Mouse (Mus musculus) lung, postnatal 0 days (tissue): Measurements from ENCODE around the gene Dynlt1f. TPM values are rescaled to one million over a fixed set of nuclear protein-coding genes. Genes with fewer than 3 reads are reported as not detected.
"Not testable (repeated sequence)": the region's sequence is repeated elsewhere in the genome, so short reads cannot be mapped to it uniquely, and the experiment has no call there.

Experiments
- ATAC-seq: fragments of 200-750 bp; cut with Nextera tagmentation; 2 replicates; pipeline ENCODE4 v1.8.0; 2017; ENCODE audit warnings: moderate library complexity
- DNase-seq: peaks from one replicate; pipeline ENCODE4 v3.0.0-alpha.2; 2016; ENCODE audit warnings: low spot score
- H3K27ac ChIP-seq: fragments of 300-500 bp; sonication (generic); 2 replicates; pipeline ENCODE4 v1.5.1; 2014; ENCODE audit warnings: antibody characterized with exemption, mild to moderate bottlenecking, low read length, mixed read lengths
- H3K27me3 ChIP-seq: fragments of 300-500 bp; sonication (generic); replicated peaks from 2 replicates; pipeline ENCODE4 v1.6.1; 2014; ENCODE audit warnings: low read length, mixed read lengths; ENCODE audit not compliant: insufficient read depth
- H3K36me3 ChIP-seq: fragments of 300-500 bp; sonication (generic); 2 replicates; pipeline ENCODE4 v1.6.1; 2014; ENCODE audit warnings: low read length, mixed read lengths; ENCODE audit not compliant: insufficient read depth
- H3K4me1 ChIP-seq: fragments of 300-500 bp; sonication (generic); 2 replicates; pipeline ENCODE4 v1.6.1; 2014; ENCODE audit warnings: antibody characterized with exemption, low read depth, low read length, mixed read lengths; ENCODE audit not compliant: insufficient read depth
- H3K4me2 ChIP-seq: fragments of 300-500 bp; sonication (generic); replicated peaks from 2 replicates; pipeline ENCODE4 v1.6.1; 2014; ENCODE audit warnings: low read depth, mild to moderate bottlenecking, low read length, moderate library complexity, mixed read lengths
- H3K4me3 ChIP-seq: fragments of 300-500 bp; sonication (generic); 2 replicates; pipeline ENCODE4 v1.5.1; 2014; ENCODE audit warnings: low read depth, low read length
- H3K9ac ChIP-seq: fragments of 300-500 bp; sonication (generic); replicated peaks from 2 replicates; pipeline ENCODE4 v1.6.1; 2014; ENCODE audit warnings: low read depth, mild to moderate bottlenecking
- H3K9me3 ChIP-seq: fragments of 300-500 bp; sonication (generic); 2 replicates; pipeline ENCODE4 v1.6.1; 2016; ENCODE audit warnings: low read length, mixed read lengths
- WGBS: fragments of 180-500 bp; shearing (Covaris S2); extraction: QIAGEN DNeasy Blood & Tissue Kit; methylation state at CpG from one replicate; pipeline ENCODE4 v1.1.7; 2014; 5-methylcytosine and 5-hydroxymethylcytosine counted together
- polyA plus RNA-seq: library from polyadenylated mRNA; unstranded; fragments of >200 nt; fragmentation: Nextera tagmentation; extraction: Ambion mirVana; gene quantifications from 2 replicates; pipeline ENCODE4 v1.2.1, GENCODE M21; 2015

The Dynlt1f gene
- polyA plus RNA-seq, 1 experiment from 2014 or later: 185 TPM

- not testable (repeated sequence) for DNase-seq, H3K4me1 ChIP-seq, H3K27ac ChIP-seq, H3K4me3 ChIP-seq, ATAC-seq, H3K9me3 ChIP-seq, H3K9ac ChIP-seq, H3K36me3 ChIP-seq, H3K4me2 ChIP-seq, H3K27me3 ChIP-seq
- 49% methylated on average over 5 of the region's 6 CpGs for WGBS
Measured at GRCm38 (mm10) chr17:6620035-6620434, 35.7 kb downstream of the Dynlt1f start.

DNA sequence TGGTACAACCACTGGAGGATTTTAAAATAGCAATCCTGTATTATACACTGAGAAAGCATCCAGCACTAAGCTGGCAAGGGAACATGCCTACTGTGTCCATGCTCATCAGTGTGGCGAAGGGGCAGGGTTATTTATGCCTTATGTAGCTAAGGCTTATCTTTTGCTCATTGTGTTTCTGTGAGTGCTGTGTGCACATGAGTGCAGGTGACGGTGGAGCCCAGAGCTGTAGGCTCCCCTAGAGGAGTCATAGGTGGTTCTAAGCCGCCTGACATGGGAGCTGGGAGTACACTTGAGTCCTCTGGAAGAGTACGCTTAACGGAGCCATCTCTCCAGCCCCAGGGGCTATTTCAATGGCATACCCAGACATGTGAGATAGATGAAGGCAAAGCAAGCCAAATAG lies 36.4 kb downstream of the Dynlt1f start:
- 83% methylated on average over 5 of the region's 5 CpGs for WGBS
- not testable (repeated sequence) for H3K4me3 ChIP-seq, H3K4me2 ChIP-seq, H3K27me3 ChIP-seq, H3K9ac ChIP-seq, H3K9me3 ChIP-seq, H3K4me1 ChIP-seq, ATAC-seq, H3K36me3 ChIP-seq, H3K27ac ChIP-seq
- peak; percentile 1 for DNase-seq

DNA sequence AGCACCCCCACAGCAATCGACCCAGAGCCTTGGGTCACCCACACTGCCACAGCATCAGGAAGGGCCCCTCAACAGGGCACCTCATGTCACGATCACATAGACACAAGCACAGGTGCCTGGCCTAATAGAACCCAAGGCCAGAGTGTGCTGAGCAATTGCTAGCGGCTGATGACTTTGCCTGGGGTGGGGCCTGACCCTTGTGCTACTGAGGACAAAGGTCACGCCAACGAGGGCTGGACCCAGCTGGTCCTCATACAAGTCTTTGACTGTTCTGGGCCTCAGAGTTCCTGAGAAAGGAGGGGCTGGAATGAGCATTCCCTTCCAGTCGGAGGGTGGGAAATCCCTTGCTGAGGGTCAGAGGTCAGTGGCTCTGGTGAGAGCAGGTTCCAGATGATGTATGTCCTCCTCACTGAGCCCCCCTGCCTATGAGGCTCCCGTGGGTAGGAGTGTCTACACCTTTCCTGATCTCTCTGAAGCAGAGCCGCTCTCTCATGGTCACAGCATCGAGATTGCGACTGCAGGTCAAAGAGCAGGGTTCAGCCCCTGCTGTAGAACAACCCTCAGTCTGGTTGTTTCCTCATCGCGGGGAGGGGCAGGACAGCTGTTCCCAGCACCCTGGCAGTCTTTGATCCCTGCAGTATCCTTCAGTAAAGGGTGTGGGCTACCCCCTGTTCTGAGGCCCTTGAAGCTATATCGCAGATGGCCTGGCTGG lies 37.9 kb downstream of the Dynlt1f start:
- not testable (repeated sequence) for H3K4me3 ChIP-seq, H3K9me3 ChIP-seq, H3K27ac ChIP-seq, H3K9ac ChIP-seq, H3K36me3 ChIP-seq, H3K4me2 ChIP-seq, H3K27me3 ChIP-seq, DNase-seq, H3K4me1 ChIP-seq
- 53% methylated on average over 6 of the region's 13 CpGs for WGBS
- peak; percentile 47 for ATAC-seq

DNA sequence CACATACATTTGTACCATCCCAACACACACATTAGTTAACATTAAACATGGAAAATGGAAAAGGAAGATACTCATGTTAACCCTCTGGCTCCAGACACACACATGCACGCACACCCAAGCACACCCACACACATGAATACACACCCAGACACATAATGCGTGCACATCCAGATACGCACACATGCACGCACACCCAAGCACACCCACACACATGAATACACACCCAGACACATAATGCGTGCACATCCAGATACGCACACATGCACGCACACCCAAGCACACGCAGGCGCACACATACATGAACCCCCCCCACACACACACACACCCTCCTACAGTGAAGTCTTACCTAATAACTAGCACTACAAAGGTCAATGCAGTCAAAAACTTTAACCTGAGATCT lies 39.0 kb downstream of the Dynlt1f start:
- WGBS: 98% methylated on average over 9 of the region's 9 CpGs
- not testable (repeated sequence) for H3K9me3 ChIP-seq, H3K36me3 ChIP-seq, H3K27ac ChIP-seq, ATAC-seq, H3K4me1 ChIP-seq, H3K27me3 ChIP-seq, DNase-seq, H3K9ac ChIP-seq, H3K4me2 ChIP-seq, H3K4me3 ChIP-seq

- H3K4me2 ChIP-seq, H3K27me3 ChIP-seq, H3K4me3 ChIP-seq, H3K4me1 ChIP-seq, H3K9ac ChIP-seq, H3K36me3 ChIP-seq, H3K27ac ChIP-seq, ATAC-seq, H3K9me3 ChIP-seq: not testable (repeated sequence)
- DNase-seq: peak; percentile 1
- WGBS: 79% methylated on average over 4 of the region's 9 CpGs
Measured at GRCm38 (mm10) chr17:6614316-6614715, 41.4 kb downstream of the Dynlt1f start.

DNA sequence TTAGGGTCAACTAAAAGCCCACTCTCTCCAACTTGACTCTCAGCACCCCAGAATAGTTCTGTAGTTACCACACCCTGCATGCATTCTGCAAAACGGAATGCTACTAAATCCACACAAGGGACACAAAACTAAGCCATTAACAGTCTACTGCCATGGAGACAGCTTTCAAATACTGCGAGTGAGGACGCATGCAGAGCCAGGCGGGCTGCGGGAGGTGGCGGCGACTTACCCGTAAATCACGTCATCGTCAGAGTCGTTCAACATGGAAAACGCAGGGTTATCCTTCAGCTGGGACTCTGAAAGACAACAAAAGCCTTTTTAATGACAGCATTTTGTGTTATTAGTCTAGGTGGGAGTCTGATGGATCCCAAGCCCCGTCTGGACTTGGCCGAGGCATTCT lies 42.2 kb downstream of the Dynlt1f start:
- H3K4me2 ChIP-seq, H3K4me1 ChIP-seq, H3K9ac ChIP-seq, H3K9me3 ChIP-seq, H3K4me3 ChIP-seq, DNase-seq, H3K36me3 ChIP-seq, H3K27me3 ChIP-seq, ATAC-seq, H3K27ac ChIP-seq: not testable (repeated sequence)
- WGBS: 87% methylated on average over 11 of the region's 14 CpGs

- not testable (repeated sequence) for H3K9ac ChIP-seq, H3K4me2 ChIP-seq, H3K4me3 ChIP-seq, H3K27me3 ChIP-seq, H3K36me3 ChIP-seq, DNase-seq, ATAC-seq, H3K27ac ChIP-seq, H3K4me1 ChIP-seq, H3K9me3 ChIP-seq
- WGBS: 38% methylated on average over 1 of the region's 1 CpGs
Measured at GRCm38 (mm10) chr17:6605347-6605746, 50.4 kb downstream of the Dynlt1f start.

GRCm38 (mm10) chr17:6602205-6602604 lies 53.5 kb downstream of the Dynlt1f start:
- H3K27me3 ChIP-seq, H3K27ac ChIP-seq, DNase-seq, H3K4me1 ChIP-seq, H3K36me3 ChIP-seq, H3K9ac ChIP-seq, H3K4me3 ChIP-seq, H3K4me2 ChIP-seq, H3K9me3 ChIP-seq: not testable (repeated sequence)
- peak; percentile 9; the same call in 1 of the 2 replicates for ATAC-seq
- WGBS: 0% methylated on average over 3 of the region's 4 CpGs

DNA sequence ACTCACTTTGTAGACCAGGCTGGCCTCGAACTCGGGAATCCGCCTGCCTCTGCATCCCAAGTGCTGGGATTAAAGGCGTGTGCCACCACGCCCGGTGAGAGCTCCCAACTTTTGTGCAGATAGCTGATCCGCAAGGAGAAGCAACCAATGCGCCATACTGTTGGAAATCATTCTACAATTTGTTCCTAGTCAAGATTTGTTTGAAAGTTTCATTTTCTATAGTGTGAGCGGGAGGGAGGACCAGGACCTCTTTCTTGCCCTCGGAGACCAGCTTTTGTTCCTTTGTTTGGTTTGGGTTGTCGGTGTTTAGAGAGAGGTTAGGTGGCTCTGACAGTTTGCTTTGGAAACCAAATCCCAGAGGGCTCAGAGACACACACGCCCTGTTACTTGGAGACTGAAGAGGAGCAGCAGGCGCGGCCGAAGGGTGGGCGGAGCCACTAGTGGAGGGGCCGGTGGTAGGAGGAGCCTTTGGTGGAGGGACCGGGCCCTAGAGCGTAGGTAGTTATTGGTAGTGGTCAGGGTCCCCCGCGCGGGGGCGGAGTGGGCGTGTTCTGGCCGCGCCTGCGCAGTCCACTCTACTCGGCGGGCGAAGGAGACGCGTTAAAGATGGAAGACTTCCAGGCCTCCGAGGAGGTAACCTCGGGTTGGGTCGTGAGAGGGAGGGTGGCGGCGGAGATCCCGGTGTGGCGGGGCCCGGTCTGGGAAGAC lies 54.3 kb downstream of the Dynlt1f start, which contains the start of gene Dynlt1c:
Gene Dynlt1c, plus strand, starts transcription at position 468 of the 708 bp plus-strand sequence.
- Histone ChIP-seq H3K4me2 (peak within 1 kb of the TSS; percentile 36; the same call in 1 of the 2 replicates), H3K27ac (0 out of 2 replicates have a peak within 1 kb of the TSS, but pooled peaks have one; percentile 47)
- H3K9ac ChIP-seq, H3K4me1 ChIP-seq, H3K36me3 ChIP-seq, H3K9me3 ChIP-seq, H3K27me3 ChIP-seq, H3K4me3 ChIP-seq: not testable (repeated sequence)
- DNase-seq: peak; percentile 89
- 4% methylated on average over 22 of the region's 40 CpGs for WGBS
- peak; percentile 98 for ATAC-seq
